Mouse (Mus musculus): ENCODE measurements around the gene Scn3b.

- TF ChIP-seq POLR2A (IDR thresholded peaks at IDR 0.05; ENCODE audit: low read depth, low read length) (no peak), CTCF (IDR thresholded peaks at IDR 0.05; ENCODE audit: borderline replicate concordance, insufficient read depth, low read length) (no peak)
These were observed 2.1 kb downstream of the Scn3b start for GRCm38 (mm10) chr9:40271075-40271474.

Measured in embryonic fibroblast, embryonic 13.5 days (primary cell).